Mouse (Mus musculus): Measurements from ENCODE around the gene Pfn3. TPM values are rescaled to one million over a fixed set of nuclear protein-coding genes. Genes with fewer than 3 reads are reported as not detected.
A peak's percentile ranks its signal among the peaks of the same experiment; 100 is the strongest.

The Pfn3 gene
- total RNA-seq, 2 experiments from 2014 or later, result not detected

- DNase-seq, result no peak
These were observed 16.9 kb downstream of the Pfn3 start, which contains the start of gene Slc34a1 for GRCm38 (mm10) chr13:55398088-55398487. Gene Slc34a1 (plus strand): TSS chr13:55398187.

- DNase-seq, result no peak
These were observed 22.1 kb downstream of the Pfn3 start for GRCm38 (mm10) chr13:55392933-55393332.

GRCm38 (mm10) chr13:55391626-55392029, 23.4 kb downstream of the Pfn3 start:
- DNase-seq, result no peak

- DNase-seq, result no peak
These were observed 24.4 kb downstream of the Pfn3 start for GRCm38 (mm10) chr13:55390644-55391043.

DNA sequence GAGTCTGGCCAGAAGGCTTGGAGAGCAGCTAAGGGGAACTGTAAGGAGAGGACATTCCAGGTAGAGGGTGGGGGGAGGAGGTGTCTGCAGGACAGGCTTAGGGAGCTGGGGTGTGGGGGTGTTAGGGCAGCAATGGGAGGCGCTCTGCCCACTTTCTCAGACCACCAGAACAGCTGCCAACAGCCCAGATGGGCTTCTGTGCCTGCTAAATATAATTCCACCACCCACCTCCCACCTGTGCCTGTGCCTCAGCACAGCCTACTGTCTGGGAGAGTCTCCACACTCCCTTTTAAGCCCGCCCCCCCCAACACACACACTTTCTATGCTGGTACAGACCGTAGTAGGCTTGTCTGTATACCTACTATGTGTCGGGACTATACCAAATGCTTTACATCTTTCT, 33.2 kb downstream of the Pfn3 start:
- no peak for DNase-seq

DNA sequence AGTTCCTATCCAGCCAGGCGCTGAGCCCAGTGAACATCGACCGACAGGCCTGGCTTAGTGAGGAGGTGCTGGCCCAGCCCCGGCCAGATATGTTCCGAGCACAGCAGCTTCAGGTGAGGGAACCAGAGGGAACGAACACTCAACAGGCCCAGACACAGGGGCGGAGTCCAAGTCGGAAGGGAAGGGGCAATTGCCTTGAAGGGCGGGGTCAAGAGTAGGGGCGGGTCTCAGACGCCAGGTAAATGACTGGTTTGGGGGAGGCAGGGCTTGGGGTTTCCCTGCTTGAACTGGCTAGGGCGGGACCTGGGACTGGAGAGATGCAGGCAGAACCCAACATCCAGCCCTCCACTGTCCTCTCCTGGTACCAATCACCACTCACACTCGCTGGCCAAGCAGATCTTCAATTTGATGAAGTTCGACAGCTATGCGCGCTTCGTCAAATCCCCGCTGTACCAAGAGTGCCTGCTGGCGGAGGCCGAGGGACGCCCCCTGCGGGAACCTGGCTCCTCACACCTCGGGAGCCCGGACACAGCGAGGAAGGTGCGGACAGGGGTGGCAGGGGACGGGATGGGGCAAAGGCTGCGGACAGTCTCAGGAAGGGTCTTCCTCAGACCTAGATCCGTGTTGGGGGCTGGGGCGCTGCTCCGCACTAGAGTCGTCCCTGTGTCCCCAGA, 36.0 kb downstream of the Pfn3 start:
- DNase-seq, result no peak

DNA sequence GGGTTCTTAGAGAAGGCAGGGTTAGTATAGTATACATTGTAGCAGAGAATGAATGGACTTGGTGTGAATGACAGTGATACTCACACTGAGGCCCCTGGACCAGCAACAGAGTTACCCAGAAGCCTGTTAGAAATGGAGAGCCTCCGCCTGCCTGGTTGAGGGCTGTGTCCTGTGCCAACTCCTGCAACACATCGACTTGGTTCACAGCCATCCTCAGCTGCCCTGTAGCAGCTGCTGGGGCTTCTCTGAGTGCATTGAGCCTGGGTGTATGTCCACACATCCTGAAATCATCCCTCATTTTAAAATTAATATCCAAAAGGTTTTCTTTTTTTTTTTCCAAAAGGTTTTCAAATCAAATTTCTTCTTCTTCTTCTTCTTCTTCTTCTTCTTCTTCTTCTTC, 39.2 kb downstream of the Pfn3 start:
- DNase-seq, result no peak

GRCm38 (mm10) chr13:55374206-55374924, 40.7 kb downstream of the Pfn3 start:
- no peak for DNase-seq

GRCm38 (mm10) chr13:55371740-55372139, 43.3 kb downstream of the Pfn3 start:
- DNase-seq, result no peak

DNA sequence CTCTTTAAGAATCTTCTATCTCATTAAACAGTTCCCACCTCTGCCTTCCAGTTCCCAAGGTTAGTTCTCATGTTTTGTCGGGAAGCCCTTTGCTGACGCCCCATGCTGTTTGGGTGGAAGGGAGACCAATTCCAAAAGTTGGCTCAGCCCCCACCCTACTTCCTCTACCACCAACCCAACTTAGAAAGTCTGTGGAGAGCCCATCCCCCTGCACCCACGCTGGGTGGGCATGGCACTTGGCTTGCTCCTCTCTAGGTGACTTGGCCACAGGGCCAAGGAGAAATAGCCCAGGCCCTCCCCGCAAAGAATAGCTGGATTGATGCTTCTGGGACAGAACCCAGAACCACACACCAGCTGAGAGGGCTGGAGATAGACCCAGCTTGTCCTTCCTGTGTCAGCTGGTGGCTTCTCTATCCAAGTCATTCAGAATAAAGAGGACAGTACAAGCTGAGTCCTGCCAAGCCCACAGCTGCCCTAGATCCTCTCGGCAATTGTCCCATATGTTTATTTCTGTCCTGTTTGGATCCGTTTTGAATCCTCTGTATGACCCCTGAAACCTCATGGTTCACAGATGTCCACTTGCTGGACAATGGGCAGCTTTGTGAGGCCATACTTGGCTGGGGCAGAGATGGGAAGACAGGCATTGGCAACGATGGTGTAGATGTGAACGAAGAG, 43.9 kb downstream of the Pfn3 start:
- peak; percentile 39 for DNase-seq

GRCm38 (mm10) chr13:55370234-55370633, 44.8 kb downstream of the Pfn3 start:
- DNase-seq, result no peak

- DNase-seq, result peak; percentile 32
These were observed 45.4 kb downstream of the Pfn3 start, which contains the start of gene Rgs14 for GRCm38 (mm10) chr13:55369531-55370114. Gene Rgs14 (plus strand): TSS chr13:55369732.

- DNase-seq, result no peak
These were observed 46.6 kb downstream of the Pfn3 start for GRCm38 (mm10) chr13:55368401-55368800.

Small RNAs within 50 kb of the gene (microRNA-seq; reads per million reads assigned to microRNA genes)
- gene Mir6943 (ENCODE audit: borderline replicate concordance in 2 of 2), result 0.26 to 0.74 reads per million in 2 experiments

Other genes starting within 250 kb of the Pfn3 start
- 10 to 100 TPM; 46.0 to 51.2 TPM for gene Nsd1, start 205.4 kb downstream of the Pfn3 start, total RNA-seq (2021)
- gene Prelid1, start 94.7 kb downstream of the Pfn3 start, total RNA-seq (2021), result 10 to 100 TPM; 23.9 to 30.5 TPM
- 10 to 100 TPM; 29.0 to 30.2 TPM for gene Rab24, start 93.3 kb downstream of the Pfn3 start, total RNA-seq (2021)
- gene Mxd3, start 85.4 kb downstream of the Pfn3 start, total RNA-seq (2021), result 1 to 10 TPM in 1 of 2 experiments, under 1 TPM in 1; 0.72 to 1.5 TPM
- gene Lman2, start 52.4 kb downstream of the Pfn3 start, total RNA-seq (2021), result 10 to 100 TPM; 35.1 to 35.7 TPM
- gene Rgs14, start 45.5 kb downstream of the Pfn3 start, total RNA-seq (2021), result under 1 TPM; 0.15 to 0.35 TPM
- gene Slc34a1, start 17.0 kb downstream of the Pfn3 start, total RNA-seq (2021), result not detected
- not detected for gene F12, start 11.6 kb upstream of the Pfn3 start, total RNA-seq (2021)
- 10 to 100 TPM in 1 of 2 experiments, 1 to 10 TPM in 1; 9.3 to 10.2 TPM for gene Grk6, start 29.8 kb upstream of the Pfn3 start, total RNA-seq (2021)
- gene Prr7, start 49.0 kb upstream of the Pfn3 start, total RNA-seq (2021), result under 1 TPM; 0.51 to 0.79 TPM
- 10 to 100 TPM; 10.3 to 16.1 TPM for gene Dbn1, start 72.9 kb upstream of the Pfn3 start, total RNA-seq (2021)
- 100 to 1,000 TPM; 544 to 627 TPM for gene Pdlim7, start 98.4 kb upstream of the Pfn3 start, total RNA-seq (2021)
- gene Dok3, start 114.1 kb upstream of the Pfn3 start, total RNA-seq (2021), result 1 to 10 TPM in 1 of 2 experiments, under 1 TPM in 1; 1.00 to 1.0 TPM
- gene Ddx41, start 121.4 kb upstream of the Pfn3 start, total RNA-seq (2021), result 1 to 10 TPM; 8.1 to 9.0 TPM
- gene Fam193b, start 155.9 kb upstream of the Pfn3 start, total RNA-seq (2021), result 10 to 100 TPM; 11.4 to 11.7 TPM
- 10 to 100 TPM; 70.8 to 73.1 TPM for gene Tmed9, start 158.5 kb upstream of the Pfn3 start, total RNA-seq (2021)
- gene B4galt7, start 184.7 kb upstream of the Pfn3 start, total RNA-seq (2021), result 1 to 10 TPM; 4.5 to 6.9 TPM
- 1 to 10 TPM; 8.2 to 9.2 TPM for gene Caml, start 207.8 kb upstream of the Pfn3 start, total RNA-seq (2021)
- 10 to 100 TPM; 17.1 to 18.5 TPM for gene Ddx46, start 219.8 kb upstream of the Pfn3 start, total RNA-seq (2021)